Mouse (Mus musculus) hindbrain, embryonic 14.5 days (tissue): ENCODE measurements around the gene Naglu. TPM values are rescaled to one million over a fixed set of nuclear protein-coding genes. Genes with fewer than 3 reads are reported as not detected.

ENCODE experiments used
- ATAC-seq: fragments of 200-750 bp; cut with Nextera tagmentation; 2 replicates; pipeline ENCODE4 v1.8.0; 2017; ENCODE audit warnings: moderate number of reproducible peaks, mild to moderate bottlenecking, moderate TSS enrichment, moderate library complexity; ENCODE audit not compliant: low FRiP score
- DNase-seq: peaks from one replicate; pipeline ENCODE4 v3.0.0-alpha.2; 2015; ENCODE audit warnings: low spot score
- H3K27ac ChIP-seq: fragments of 300-500 bp; sonication (generic); 2 replicates; pipeline ENCODE4 v1.5.1; 2014; ENCODE audit warnings: mild to moderate bottlenecking, moderate library complexity
- H3K27me3 ChIP-seq: fragments of 300-500 bp; sonication (generic); 2 replicates; pipeline ENCODE4 v1.6.1; 2014; ENCODE audit warnings: mild to moderate bottlenecking, low read length, mixed read lengths; ENCODE audit not compliant: control insufficient read depth, insufficient read depth
- H3K36me3 ChIP-seq: fragments of 300-500 bp; sonication (generic); replicated peaks from 2 replicates; pipeline ENCODE4 v1.6.1; 2014; ENCODE audit not compliant: control insufficient read depth, insufficient read depth
- H3K4me1 ChIP-seq: fragments of 300-500 bp; sonication (generic); replicated peaks from 2 replicates; pipeline ENCODE4 v1.6.1; 2014; ENCODE audit warnings: antibody characterized with exemption, low read length, mixed read lengths; ENCODE audit not compliant: control insufficient read depth, insufficient read depth
- H3K4me2 ChIP-seq: fragments of 300-500 bp; sonication (generic); replicated peaks from 2 replicates; pipeline ENCODE4 v1.6.1; 2014; ENCODE audit warnings: mild to moderate bottlenecking, moderate library complexity
- H3K4me3 ChIP-seq: fragments of 300-500 bp; sonication (generic); replicated peaks from 2 replicates; pipeline ENCODE4 v1.5.1; 2014; ENCODE audit warnings: mild to moderate bottlenecking, low read length
- H3K9ac ChIP-seq: fragments of 300-500 bp; sonication (generic); 2 replicates; pipeline ENCODE4 v1.6.1; 2014
- H3K9me3 ChIP-seq: fragments of 300-500 bp; sonication (generic); 2 replicates; pipeline ENCODE4 v1.6.1; 2016; ENCODE audit warnings: low read length; ENCODE audit not compliant: control insufficient read depth
- WGBS: fragments of 180-500 bp; shearing (Covaris S2); extraction: QIAGEN DNeasy Blood & Tissue Kit; methylation state at CpG from one replicate; pipeline ENCODE4 v1.1.7; 2014; 5-methylcytosine and 5-hydroxymethylcytosine counted together
- polyA plus RNA-seq: library from polyadenylated mRNA; unstranded; fragments of >200 nt; fragmentation: Nextera tagmentation; extraction: Ambion mirVana; gene quantifications from 2 replicates; pipeline ENCODE4 v1.2.1, GENCODE M21; 2014

The Naglu gene
- polyA plus RNA-seq, 1 experiment from 2014 or later: 10.2 TPM

DNA sequence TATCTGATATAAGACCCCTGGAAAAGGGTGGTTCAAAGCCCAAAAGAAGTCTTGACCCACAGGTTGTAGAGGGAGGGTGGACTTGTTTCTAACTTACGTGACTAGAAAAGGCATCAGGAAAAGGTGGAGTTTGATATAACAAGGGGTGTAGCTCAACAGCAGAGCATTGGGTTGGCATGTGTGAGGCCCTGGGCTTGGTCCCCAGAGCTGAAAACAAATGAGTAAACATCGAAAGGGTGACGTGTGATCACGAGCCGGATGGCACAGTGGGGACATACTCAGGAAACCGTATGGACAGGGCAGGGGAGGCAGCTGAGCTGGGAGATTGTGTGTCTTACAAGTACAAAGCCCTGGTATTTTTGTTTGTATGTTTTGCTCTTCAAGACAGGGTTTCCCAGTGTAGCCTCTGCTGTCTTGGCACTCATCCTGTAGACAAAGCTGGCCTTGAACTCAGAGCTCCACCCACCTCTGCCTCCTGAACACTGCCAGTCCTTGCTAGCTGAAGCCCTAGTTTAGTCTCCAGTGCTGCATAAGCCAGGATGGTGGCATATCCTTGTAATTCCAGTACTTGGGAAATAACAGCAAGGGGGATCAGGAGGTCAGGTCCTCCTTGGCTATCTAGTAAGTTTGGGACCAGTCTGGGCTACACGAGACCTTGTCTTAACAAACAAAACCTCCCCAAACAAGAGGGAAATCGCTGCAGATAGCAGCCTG is 35.0 kb upstream of the Naglu start:
- Histone ChIP-seq H3K4me2 (no peak overlapping the region), H3K9ac (no peak overlapping the region), H3K4me3 (no peak overlapping the region), H3K9me3 (no peaks in the 10 kb centered on the region), H3K4me1 (no peaks in the 10 kb centered on the region), H3K27me3 (no peaks in the 10 kb centered on the region), H3K27ac (no peak overlapping the region), H3K36me3 (peaks cover 100% of the 10 kb centered on the region)
- WGBS: 92% methylated on average over 8 of the region's 8 CpGs
- ATAC-seq: no peak
- no peak for DNase-seq

DNA sequence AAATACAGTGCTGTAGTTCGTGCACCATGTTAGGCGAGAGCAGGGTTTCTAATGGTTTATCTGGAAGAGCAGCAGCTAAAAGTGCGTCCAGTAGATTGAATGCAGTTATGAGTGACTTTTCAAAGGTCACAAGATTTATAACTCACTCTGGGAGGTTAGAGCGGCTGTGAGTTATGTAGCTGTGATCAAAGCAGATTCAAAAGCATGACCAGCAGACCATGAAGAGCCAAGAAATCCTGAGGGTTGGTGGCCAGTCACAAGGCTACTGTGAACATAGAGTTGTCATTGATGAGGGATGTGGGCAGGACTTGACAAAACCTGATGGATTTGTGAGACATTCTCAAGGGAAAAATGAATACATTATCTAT is 34.5 kb upstream of the Naglu start:
- Histone ChIP-seq H3K4me3 (no peak overlapping the region), H3K9ac (no peak overlapping the region), H3K36me3 (peaks cover 100% of the 10 kb centered on the region), H3K9me3 (no peaks in the 10 kb centered on the region), H3K4me1 (no peaks in the 10 kb centered on the region), H3K27ac (no peak overlapping the region), H3K27me3 (no peaks in the 10 kb centered on the region), H3K4me2 (no peak overlapping the region)
- WGBS: 86% methylated on average over 4 of the region's 4 CpGs
- no peak for DNase-seq
- ATAC-seq: no peak

DNA sequence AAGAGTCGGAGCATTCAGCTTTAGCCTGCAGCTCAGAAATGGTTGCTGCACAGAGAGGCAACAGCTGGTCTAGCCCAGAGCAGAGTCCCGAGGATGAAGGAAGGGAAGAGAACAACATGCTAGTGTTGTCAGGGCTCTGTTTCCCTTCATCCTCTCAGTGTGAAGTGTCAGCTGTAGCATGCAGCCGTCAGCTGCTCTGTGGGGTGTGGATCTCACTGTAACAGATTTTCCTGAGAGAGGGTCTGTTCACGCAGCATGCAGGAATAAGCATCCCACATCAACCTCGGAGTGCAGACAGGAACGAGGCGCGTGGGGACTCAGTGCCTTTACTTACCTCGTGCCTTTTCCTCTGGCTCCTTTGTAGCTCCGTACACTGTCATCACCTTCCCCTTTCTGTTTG is 32.0 kb upstream of the Naglu start:
- no peak overlapping the region for H3K4me2 ChIP-seq
- peaks cover 100% of the 10 kb centered on the region for H3K36me3 ChIP-seq
- WGBS: 76% methylated on average over 10 of the region's 10 CpGs

DNA sequence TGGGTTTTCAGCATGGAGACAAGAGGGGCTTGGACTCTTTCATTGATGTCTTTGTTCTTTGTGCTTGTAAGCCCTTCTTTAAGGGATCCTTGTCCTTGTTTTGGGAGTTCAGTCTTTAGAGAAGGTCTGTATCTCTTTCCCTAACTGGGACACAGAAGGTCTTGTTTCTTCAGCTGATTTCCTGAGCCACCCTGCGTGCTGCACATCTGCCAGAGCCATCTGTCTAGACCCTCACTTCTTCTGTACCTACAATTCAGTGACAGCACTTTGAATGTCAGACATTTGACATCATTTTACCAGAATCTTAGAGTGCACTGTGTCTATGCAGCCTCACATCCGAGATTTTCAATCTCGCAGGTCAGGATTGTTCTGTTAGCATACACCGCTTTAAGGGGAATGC is 24.0 kb upstream of the Naglu start:
- Histone ChIP-seq H3K27ac (no peak overlapping the region), H3K4me1 (no peaks in the 10 kb centered on the region), H3K9ac (no peak overlapping the region), H3K4me2 (no peak overlapping the region), H3K36me3 (peaks cover 99% of the 10 kb centered on the region), H3K27me3 (no peaks in the 10 kb centered on the region), H3K4me3 (no peak overlapping the region), H3K9me3 (no peaks in the 10 kb centered on the region)
- DNase-seq (no peak), ATAC-seq (no peak)
- WGBS: 95% methylated on average over 4 of the region's 4 CpGs

More for the DNA sequence above, 32.0 kb upstream of the Naglu start:
- Histone ChIP-seq H3K4me3 (no peak overlapping the region), H3K9ac (no peak overlapping the region), H3K27ac (no peak overlapping the region), H3K4me1 (no peaks in the 10 kb centered on the region), H3K27me3 (no peaks in the 10 kb centered on the region), H3K9me3 (no peaks in the 10 kb centered on the region)
- no peak for DNase-seq
- ATAC-seq: no peak

DNA sequence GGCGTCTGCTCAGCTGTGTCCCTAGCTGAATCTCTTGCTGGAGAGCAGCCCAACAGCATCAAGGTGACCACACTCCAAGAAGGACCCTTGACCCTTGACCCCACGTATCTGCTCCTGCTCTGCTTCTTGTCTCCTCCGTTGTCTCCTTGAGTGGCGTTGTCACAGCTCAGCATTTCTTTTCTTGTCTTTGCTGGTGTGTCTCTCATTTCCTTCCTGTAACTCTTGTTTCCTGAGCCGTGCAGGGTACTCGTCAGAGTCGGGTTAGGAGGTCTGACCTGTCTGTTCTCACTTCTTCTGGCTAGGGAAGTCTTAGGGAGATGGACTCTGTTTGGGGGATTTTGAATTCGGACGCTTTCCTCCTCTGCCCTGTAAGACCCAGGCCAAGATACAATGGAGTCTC is 23.4 kb upstream of the Naglu start:
- Histone ChIP-seq H3K27me3 (no peaks in the 10 kb centered on the region), H3K36me3 (peaks cover 99% of the 10 kb centered on the region), H3K27ac (no peak overlapping the region), H3K4me2 (no peak overlapping the region), H3K9ac (no peak overlapping the region), H3K4me1 (no peaks in the 10 kb centered on the region), H3K4me3 (no peak overlapping the region), H3K9me3 (no peaks in the 10 kb centered on the region)
- WGBS: 71% methylated on average over 9 of the region's 9 CpGs
- no peak for ATAC-seq
- no peak for DNase-seq

DNA sequence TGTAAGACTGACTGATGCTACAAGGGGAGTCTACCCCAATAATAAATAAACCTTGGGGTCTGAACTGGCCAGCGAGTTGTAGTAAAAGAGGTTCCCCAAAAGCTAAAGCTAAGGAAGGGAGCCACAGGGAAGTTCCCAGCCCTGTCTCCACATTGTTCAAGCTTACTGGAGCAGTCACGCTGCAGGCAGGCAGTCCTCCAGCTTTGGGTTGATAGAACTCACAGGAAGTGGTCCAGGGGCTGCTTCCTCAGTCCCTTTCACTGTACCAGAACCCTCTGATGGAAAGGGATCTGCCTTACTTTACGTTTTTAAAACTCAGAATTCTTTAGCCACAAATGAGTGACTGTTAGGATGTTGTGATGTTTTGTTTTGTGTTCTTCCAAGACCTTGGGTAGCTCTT is 22.3 kb upstream of the Naglu start:
- 86% methylated on average over 3 of the region's 3 CpGs for WGBS
- H3K36me3 ChIP-seq: peaks cover 99% of the 10 kb centered on the region
- no peak for DNase-seq

DNA sequence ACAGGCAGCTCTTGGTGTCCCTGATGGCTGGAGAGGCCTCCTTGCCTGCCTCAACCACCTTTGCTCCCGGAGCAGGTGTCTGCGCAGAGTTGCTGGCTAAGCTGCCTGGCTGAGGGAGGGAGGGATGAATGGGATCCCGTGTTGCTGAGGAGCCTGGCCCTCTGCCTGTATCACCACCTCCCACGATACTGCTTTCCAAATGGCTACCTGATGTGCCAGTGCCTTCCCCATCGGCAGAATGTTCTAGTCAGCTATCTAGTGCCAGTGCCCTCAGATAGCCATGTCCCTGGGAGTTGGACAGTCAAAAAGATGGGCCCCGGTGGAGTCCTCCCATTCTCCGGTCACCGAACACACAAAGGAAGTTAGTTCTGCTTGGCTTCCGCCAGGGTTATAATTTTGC is 19.5 kb upstream of the Naglu start:
- 83% methylated on average over 9 of the region's 9 CpGs for WGBS
- no peak overlapping the region for H3K4me3 ChIP-seq
- H3K27ac ChIP-seq: no peak overlapping the region
- H3K4me2 ChIP-seq: no peak overlapping the region
- no peak overlapping the region for H3K9ac ChIP-seq
- peaks cover 98% of the 10 kb centered on the region for H3K36me3 ChIP-seq
- H3K9me3 ChIP-seq: no peaks in the 10 kb centered on the region
- DNase-seq (no peak), ATAC-seq (no peak)
- H3K27me3 ChIP-seq: no peaks in the 10 kb centered on the region
- no peaks in the 10 kb centered on the region for H3K4me1 ChIP-seq

More for the DNA sequence above, 22.3 kb upstream of the Naglu start:
- Histone ChIP-seq H3K4me1 (no peaks in the 10 kb centered on the region), H3K4me3 (no peak overlapping the region), H3K9ac (no peak overlapping the region), H3K4me2 (no peak overlapping the region), H3K9me3 (no peaks in the 10 kb centered on the region), H3K27ac (no peak overlapping the region), H3K27me3 (no peaks in the 10 kb centered on the region)
- ATAC-seq: no peak

DNA sequence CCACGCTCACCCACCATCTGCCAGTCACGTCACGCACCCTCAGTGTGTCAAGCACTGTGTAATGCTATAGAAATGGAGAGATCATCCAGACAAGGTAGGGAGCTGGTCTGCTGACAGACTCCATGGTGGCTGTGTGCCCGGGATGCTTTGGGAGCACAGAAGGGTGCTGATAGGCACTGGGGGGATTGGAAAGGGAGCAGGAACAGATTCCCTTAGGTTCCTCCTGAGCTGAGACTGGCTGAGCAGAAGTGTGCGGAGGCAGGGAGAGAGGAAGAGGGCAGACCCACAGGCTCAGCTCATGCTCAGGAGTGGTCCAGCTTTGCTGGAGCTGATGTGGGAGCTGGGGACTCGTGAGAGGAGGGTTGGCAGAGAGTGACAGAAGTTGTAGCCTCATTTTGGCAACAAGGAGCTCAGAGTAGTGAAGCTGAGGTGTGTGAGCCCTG is 18.7 kb upstream of the Naglu start:
- Histone ChIP-seq H3K36me3 (peaks cover 98% of the 10 kb centered on the region), H3K9ac (no peak overlapping the region), H3K27ac (no peak overlapping the region), H3K27me3 (no peaks in the 10 kb centered on the region), H3K9me3 (no peaks in the 10 kb centered on the region), H3K4me2 (no peak overlapping the region), H3K4me3 (no peak overlapping the region), H3K4me1 (no peaks in the 10 kb centered on the region)
- ATAC-seq (no peak), DNase-seq (no peak)
- 86% methylated on average over 6 of the region's 6 CpGs for WGBS

DNA sequence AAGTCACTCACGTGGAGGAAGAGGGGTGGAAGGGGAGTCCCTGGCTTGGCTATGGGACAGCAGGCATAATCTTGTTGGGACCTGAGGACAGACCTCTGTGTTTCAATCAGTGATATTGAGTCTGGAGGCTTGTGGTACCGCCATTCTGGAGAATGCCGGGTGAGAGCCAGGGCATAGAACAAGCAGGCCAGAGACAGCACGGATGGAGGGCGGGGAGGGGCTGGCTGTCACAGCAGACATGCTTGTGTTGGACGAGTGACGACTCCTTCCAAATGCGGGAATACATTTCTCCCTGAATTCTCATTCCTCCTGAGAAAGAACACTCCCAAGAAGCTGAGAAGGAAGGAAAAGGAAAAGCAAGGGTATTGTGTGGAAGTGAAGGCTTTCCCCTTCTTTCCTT is 18.2 kb upstream of the Naglu start:
- H3K4me2 ChIP-seq: no peak overlapping the region
- no peaks in the 10 kb centered on the region for H3K4me1 ChIP-seq
- H3K9me3 ChIP-seq: no peaks in the 10 kb centered on the region
- no peak for DNase-seq
- H3K27me3 ChIP-seq: no peaks in the 10 kb centered on the region
- no peak overlapping the region for H3K27ac ChIP-seq
- 82% methylated on average over 8 of the region's 8 CpGs for WGBS
- no peak overlapping the region for H3K9ac ChIP-seq
- no peak overlapping the region for H3K4me3 ChIP-seq
- H3K36me3 ChIP-seq: peaks cover 98% of the 10 kb centered on the region
- ATAC-seq: no peak
